Mouse (Mus musculus) megakaryocyte, embryonic 14.5 days (primary cell): ENCODE results near the gene Prr19.

ENCODE experiments used
- FLI1 ChIP-seq: IDR thresholded peaks from 2 replicates; pipeline ENCODE4 v1.6.1; 2012; ENCODE audit warnings: low read length, inconsistent platforms, mixed read lengths
- GATA1 ChIP-seq: IDR thresholded peaks from 3 replicates; pipeline ENCODE4 v1.6.1; 2012; ENCODE audit warnings: mixed read lengths, low read length, inconsistent platforms, borderline replicate concordance

- TF ChIP-seq GATA1 (no peak), FLI1 (no peak)
Measured at GRCm38 (mm10) chr7:25294495-25294894, 6.7 kb upstream of the Prr19 start.
